Mouse (Mus musculus): ENCODE data around the gene Gm20695.
A peak's percentile ranks its signal among the peaks of the same experiment; 100 is the strongest.

Gene Gm20695

GRCm38 (mm10) chr16:3895173-3895792 lies 10.8 kb downstream of the Gm20695 start:
- no peak for DNase-seq (ENCODE audit: extremely low spot score, low spot score)

GRCm38 (mm10) chr16:3896046-3896445 lies 11.6 kb downstream of the Gm20695 start:
- DNase-seq (ENCODE audit: extremely low spot score, low spot score), result no peak

- no peak for DNase-seq (ENCODE audit: extremely low spot score, low spot score)
Measured at GRCm38 (mm10) chr16:3896553-3896952, 12.1 kb downstream of the Gm20695 start.

GRCm38 (mm10) chr16:3907471-3907870 lies 23.0 kb downstream of the Gm20695 start:
- DNase-seq (ENCODE audit: extremely low spot score, low spot score), result no peak

- DNase-seq (ENCODE audit: extremely low spot score, low spot score), result peak; percentile 91
Measured at GRCm38 (mm10) chr16:3908537-3909111, 24.2 kb downstream of the Gm20695 start, which contains the start of the genes 1700037C18Rik and Cluap1. Gene 1700037C18Rik (minus strand): TSS chr16:3908689. Gene Cluap1 (plus strand): TSS chr16:3908801.

- DNase-seq (ENCODE audit: extremely low spot score, low spot score), result no peak
Measured at GRCm38 (mm10) chr16:3909118-3909517, 24.7 kb downstream of the Gm20695 start.

- no peak for DNase-seq (ENCODE audit: extremely low spot score, low spot score)
Measured at GRCm38 (mm10) chr16:3920756-3921155, 36.3 kb downstream of the Gm20695 start.

- DNase-seq (ENCODE audit: extremely low spot score, low spot score), result no peak
Measured at GRCm38 (mm10) chr16:3923515-3923914, 39.1 kb downstream of the Gm20695 start.

GRCm38 (mm10) chr16:3923966-3924365 lies 39.5 kb downstream of the Gm20695 start:
- DNase-seq (ENCODE audit: extremely low spot score, low spot score), result no peak

- DNase-seq (ENCODE audit: extremely low spot score, low spot score), result no peak
Measured at GRCm38 (mm10) chr16:3928582-3928981, 44.1 kb downstream of the Gm20695 start.

- DNase-seq (ENCODE audit: extremely low spot score, low spot score), result no peak
Measured at GRCm38 (mm10) chr16:3929151-3929550, 44.7 kb downstream of the Gm20695 start.

GRCm38 (mm10) chr16:3933536-3933935 lies 49.1 kb downstream of the Gm20695 start:
- DNase-seq (ENCODE audit: extremely low spot score, low spot score), result no peak

- no peak for DNase-seq (ENCODE audit: extremely low spot score, low spot score)
Measured at GRCm38 (mm10) chr16:3934091-3934490, 49.6 kb downstream of the Gm20695 start.

- DNase-seq (ENCODE audit: extremely low spot score, low spot score), result no peak
Measured at GRCm38 (mm10) chr16:3934701-3935100, 50.3 kb downstream of the Gm20695 start.

GRCm38 (mm10) chr16:3951141-3951540 lies 66.7 kb downstream of the Gm20695 start:
- DNase-seq (ENCODE audit: extremely low spot score, low spot score), result no peak

GRCm38 (mm10) chr16:3956369-3956768 lies 71.9 kb downstream of the Gm20695 start:
- DNase-seq (ENCODE audit: extremely low spot score, low spot score), result no peak

GRCm38 (mm10) chr16:3959261-3959660 lies 74.8 kb downstream of the Gm20695 start:
- no peak for DNase-seq (ENCODE audit: extremely low spot score, low spot score)

GRCm38 (mm10) chr16:3964990-3965389 lies 80.5 kb downstream of the Gm20695 start:
- DNase-seq (ENCODE audit: extremely low spot score, low spot score), result no peak

GRCm38 (mm10) chr16:3965534-3965933 lies 81.1 kb downstream of the Gm20695 start:
- DNase-seq (ENCODE audit: extremely low spot score, low spot score), result no peak

Measured in neural tube, embryonic 10.5 days (tissue).